Mouse (Mus musculus) lung, adult 2 months (tissue): ENCODE data around the gene Mrpl38.

Experiments used
- CTCF ChIP-seq: fragments of 200-500 bp; IDR thresholded peaks from 2 replicates; pipeline ENCODE4 v1.5.1; 2011; ENCODE audit warnings: mild to moderate bottlenecking, low read length, control low read depth; ENCODE audit not compliant: insufficient read depth
- POLR2A ChIP-seq: fragments of 200-500 bp; IDR thresholded peaks from 2 replicates; pipeline ENCODE4 v1.6.1; 2011; ENCODE audit warnings: low read depth, mild to moderate bottlenecking, control low read depth, low read length, borderline replicate concordance; ENCODE audit errors: extremely low read depth

DNA sequence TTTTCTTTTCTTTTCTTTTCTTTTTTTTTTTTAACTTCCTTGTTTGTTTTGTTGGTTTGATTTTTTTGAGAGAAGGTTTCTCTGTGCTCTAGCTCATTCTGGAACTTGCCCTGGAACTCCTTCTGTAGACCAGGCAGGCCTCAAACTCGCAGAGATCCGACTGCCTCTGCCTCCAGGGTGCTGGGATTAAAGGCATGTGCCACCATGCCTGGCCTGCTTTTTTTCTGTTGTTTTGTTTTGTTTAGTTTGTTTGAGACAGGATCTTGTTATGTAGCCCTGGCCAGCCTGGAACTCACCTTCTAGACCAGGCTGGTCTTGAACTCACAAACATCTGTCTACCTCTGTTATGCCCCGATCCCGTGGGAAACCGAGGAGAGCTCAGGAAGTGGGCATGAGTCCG, 49.1 kb downstream of the Mrpl38 start:
- TF ChIP-seq CTCF (no peak), POLR2A (no peak)
